Mouse (Mus musculus) MEL (cell line): ENCODE measurements around the gene Acaa1b. TPM values are rescaled to one million over a fixed set of nuclear protein-coding genes. Genes with fewer than 3 reads are reported as not detected.

Experiments used
- DNase-seq: peaks from one replicate; pipeline ENCODE4 v3.0.0; 2011; ENCODE audit warnings: low read depth, low spot score
- H3K27ac ChIP-seq: 2 replicates; pipeline ENCODE4 v1.5.1; 2012; ENCODE audit warnings: low read depth, mild to moderate bottlenecking, control low read depth, low read length, moderate library complexity; ENCODE audit not compliant: control insufficient read depth
- H3K27me3 ChIP-seq, 2 experiments: fragments of 150-350 bp in 1 of 2; sonication (generic) in 1 of 2; 2 replicates each; pipeline ENCODE4 v1.6.1; 2012; ENCODE audit warnings: low read length in 2 of 2, mild to moderate bottlenecking in 2 of 2, improper control_type of control experiment in 1 of 2, moderate library complexity in 1 of 2; ENCODE audit not compliant: insufficient read depth in 2 of 2, control insufficient read depth in 1 of 2
- H3K36me3 ChIP-seq, 2 experiments: 2 replicates each; pipeline ENCODE4 v1.6.1; 2012 to 2014; ENCODE audit warnings: low read length in 2 of 2, improper control_type of control experiment in 1 of 2, inconsistent platforms in 1 of 2, mild to moderate bottlenecking in 1 of 2; ENCODE audit not compliant: insufficient read depth in 2 of 2, control insufficient read depth in 1 of 2
- H3K4me1 ChIP-seq, 2 experiments: fragments of 150-350 bp in 1 of 2; sonication (generic) in 1 of 2; 2 replicates each; pipeline ENCODE4 v1.6.1; 2012; ENCODE audit warnings: low read length in 2 of 2, improper control_type of control experiment in 1 of 2, mild to moderate bottlenecking in 1 of 2; ENCODE audit not compliant: insufficient read depth in 2 of 2, control insufficient read depth in 1 of 2
- H3K4me3 ChIP-seq, 2 experiments: fragments of 150-350 bp in 1 of 2; sonication (generic) in 1 of 2; 2 replicates each; pipeline ENCODE4 v1.5.1; 2012; ENCODE audit warnings: low read depth in 2 of 2, low read length in 2 of 2, mild to moderate bottlenecking in 2 of 2, moderate library complexity in 2 of 2, control low read depth in 1 of 2, improper control_type of control experiment in 1 of 2; ENCODE audit not compliant: control insufficient read depth in 1 of 2, insufficient read depth in 1 of 2
- H3K79me2 ChIP-seq: 2 replicates; pipeline ENCODE4 v1.6.1; 2012; ENCODE audit warnings: mild to moderate bottlenecking, low read length, moderate library complexity; ENCODE audit not compliant: control insufficient read depth, poor library complexity, insufficient read depth
- H3K9ac ChIP-seq: 2 replicates; pipeline ENCODE4 v1.6.1; 2012; ENCODE audit warnings: low read depth, mild to moderate bottlenecking, control low read depth, low read length, moderate library complexity; ENCODE audit not compliant: control insufficient read depth, poor library complexity, severe bottlenecking
- H3K9me3 ChIP-seq: fragments of 150-350 bp; sonication (generic); replicated peaks from 2 replicates; pipeline ENCODE4 v1.6.1; 2012; ENCODE audit warnings: mild to moderate bottlenecking, low read length, improper control_type of control experiment, moderate library complexity; ENCODE audit not compliant: insufficient read depth
- BHLHE40 ChIP-seq: IDR thresholded peaks from 2 replicates; pipeline ENCODE4 v1.6.1; 2012; ENCODE audit warnings: low read depth, mild to moderate bottlenecking, inconsistent platforms, low read length, improper control_type of control experiment, borderline replicate concordance
- EP300 ChIP-seq, 2 experiments: IDR thresholded peaks; 2 replicates each; pipeline ENCODE4 v1.6.1; 2011; ENCODE audit warnings: improper control_type of control experiment in 2 of 2, low read length in 2 of 2, low read depth in 1 of 2, mild to moderate bottlenecking in 1 of 2
- GABPA ChIP-seq: IDR thresholded peaks from 2 replicates; pipeline ENCODE4 v1.6.1; 2012; ENCODE audit warnings: low read depth, mild to moderate bottlenecking, inconsistent platforms, low read length, improper control_type of control experiment, moderate library complexity
- JUND ChIP-seq: IDR thresholded peaks from 2 replicates; pipeline ENCODE4 v1.6.1; 2011; ENCODE audit warnings: low read depth, mild to moderate bottlenecking, improper control_type of control experiment, low read length
- KAT2A ChIP-seq: conservative IDR thresholded peaks from 2 replicates; pipeline ENCODE4 v1.6.1; 2012; ENCODE audit warnings: low read depth, low read length, improper control_type of control experiment, inconsistent platforms
- MAFK ChIP-seq: IDR thresholded peaks from 2 replicates; pipeline ENCODE4 v1.6.1; 2011; ENCODE audit warnings: low read depth, mild to moderate bottlenecking, low read length, improper control_type of control experiment, borderline replicate concordance
- MAX ChIP-seq: IDR thresholded peaks from 2 replicates; pipeline ENCODE4 v1.6.1; 2011; ENCODE audit warnings: low read length, improper control_type of control experiment
- MAZ ChIP-seq: IDR thresholded peaks from 2 replicates; pipeline ENCODE4 v1.6.1; 2012; ENCODE audit warnings: low read depth, mild to moderate bottlenecking, inconsistent platforms, low read length, improper control_type of control experiment
- MXI1 ChIP-seq: IDR thresholded peaks from 2 replicates; pipeline ENCODE4 v1.6.1; 2011; ENCODE audit warnings: mild to moderate bottlenecking, low read depth, low read length, improper control_type of control experiment
- MYB ChIP-seq: IDR thresholded peaks from 2 replicates; pipeline ENCODE4 v1.6.1; 2011; ENCODE audit warnings: mild to moderate bottlenecking, low read depth, low read length, improper control_type of control experiment
- NRF1 ChIP-seq: IDR thresholded peaks from 2 replicates; pipeline ENCODE4 v1.6.1; 2014; ENCODE audit warnings: low read depth, mild to moderate bottlenecking, inconsistent platforms, low read length, improper control_type of control experiment, moderate library complexity; ENCODE audit not compliant: poor library complexity, insufficient read depth, severe bottlenecking
- POLR2A ChIP-seq, 2 experiments: IDR thresholded peaks; 2 replicates each; pipeline ENCODE4 v1.6.1; 2011 to 2012; ENCODE audit warnings: low read length in 2 of 2, mild to moderate bottlenecking in 2 of 2, control low read depth in 1 of 2, improper control_type of control experiment in 1 of 2, low read depth in 1 of 2, moderate library complexity in 1 of 2; ENCODE audit not compliant: control insufficient read depth in 1 of 2, insufficient read depth in 1 of 2, poor library complexity in 1 of 2
- POLR2AphosphoS2 ChIP-seq: IDR thresholded peaks from 2 replicates; pipeline ENCODE4 v1.6.1; 2011; ENCODE audit warnings: low read length, improper control_type of control experiment
- POLR2AphosphoS5 ChIP-seq: IDR thresholded peaks from 2 replicates; pipeline ENCODE4 v1.6.1; 2012; ENCODE audit warnings: low read depth, borderline replicate concordance, mild to moderate bottlenecking, inconsistent platforms, low read length, moderate library complexity, mixed read lengths
- RAD21 ChIP-seq: IDR thresholded peaks from 2 replicates; pipeline ENCODE4 v1.6.1; 2011; ENCODE audit warnings: mild to moderate bottlenecking, low read depth, low read length, improper control_type of control experiment
- RCOR1 ChIP-seq: IDR thresholded peaks from 2 replicates; pipeline ENCODE4 v1.6.1; 2012; ENCODE audit warnings: low read depth, mild to moderate bottlenecking, inconsistent platforms, low read length, improper control_type of control experiment
- SMC3 ChIP-seq: IDR thresholded peaks from 2 replicates; pipeline ENCODE4 v1.6.1; 2011; ENCODE audit warnings: low read depth, low read length, improper control_type of control experiment
- TAL1 ChIP-seq: IDR thresholded peaks from 2 replicates; pipeline ENCODE4 v1.6.1; 2012; ENCODE audit warnings: mild to moderate bottlenecking, inconsistent platforms, low read length, moderate library complexity, mixed read lengths
- USF1 ChIP-seq: IDR thresholded peaks from 2 replicates; pipeline ENCODE4 v1.6.1; 2014; ENCODE audit warnings: low read depth, mild to moderate bottlenecking, inconsistent platforms, low read length, improper control_type of control experiment, moderate library complexity
- ZC3H11A ChIP-seq: IDR thresholded peaks from 2 replicates; pipeline ENCODE4 v1.6.1; 2012; ENCODE audit warnings: low read depth, mild to moderate bottlenecking, inconsistent platforms, low read length, improper control_type of control experiment
- ZKSCAN1 ChIP-seq: IDR thresholded peaks from 2 replicates; pipeline ENCODE4 v1.6.1; 2012; ENCODE audit warnings: low read depth, mild to moderate bottlenecking, inconsistent platforms, low read length, improper control_type of control experiment, moderate library complexity
- ZMIZ1 ChIP-seq: IDR thresholded peaks from 2 replicates; pipeline ENCODE4 v1.6.1; 2012; ENCODE audit warnings: low read depth, mild to moderate bottlenecking, inconsistent platforms, low read length, improper control_type of control experiment, moderate library complexity
- ZNF384 ChIP-seq: IDR thresholded peaks from 2 replicates; pipeline ENCODE4 v1.6.1; 2012; ENCODE audit warnings: low read depth, mild to moderate bottlenecking, inconsistent platforms, low read length, improper control_type of control experiment
- polyA plus RNA-seq, 2 experiments: library from polyadenylated mRNA; stranded (reverse) in 1 of 2; unstranded in 1 of 2; fragments of >175 nt in 1 of 2; fragments of >200 nt in 1 of 2; gene quantifications; 2 replicates each; pipeline versions ENCODE4 v1.2.1 to v1.2.4; 2012; ENCODE audit warnings: low replicate concordance in 2 of 2, low read depth in 1 of 2; ENCODE audit not compliant: insufficient read length in 2 of 2, insufficient read depth in 1 of 2, missing spikeins in 1 of 2
- total RNA-seq: library from RNA; depleted of rRNA; stranded (reverse); fragments of 300-350 nt; gene quantifications from 2 replicates; pipeline ENCODE4 v1.2.3, GENCODE M21; 2012

The Acaa1b gene
- total and polyA plus RNA-seq, 3 experiments: 1.3 to 1.9 TPM; not detected in 1

DNA sequence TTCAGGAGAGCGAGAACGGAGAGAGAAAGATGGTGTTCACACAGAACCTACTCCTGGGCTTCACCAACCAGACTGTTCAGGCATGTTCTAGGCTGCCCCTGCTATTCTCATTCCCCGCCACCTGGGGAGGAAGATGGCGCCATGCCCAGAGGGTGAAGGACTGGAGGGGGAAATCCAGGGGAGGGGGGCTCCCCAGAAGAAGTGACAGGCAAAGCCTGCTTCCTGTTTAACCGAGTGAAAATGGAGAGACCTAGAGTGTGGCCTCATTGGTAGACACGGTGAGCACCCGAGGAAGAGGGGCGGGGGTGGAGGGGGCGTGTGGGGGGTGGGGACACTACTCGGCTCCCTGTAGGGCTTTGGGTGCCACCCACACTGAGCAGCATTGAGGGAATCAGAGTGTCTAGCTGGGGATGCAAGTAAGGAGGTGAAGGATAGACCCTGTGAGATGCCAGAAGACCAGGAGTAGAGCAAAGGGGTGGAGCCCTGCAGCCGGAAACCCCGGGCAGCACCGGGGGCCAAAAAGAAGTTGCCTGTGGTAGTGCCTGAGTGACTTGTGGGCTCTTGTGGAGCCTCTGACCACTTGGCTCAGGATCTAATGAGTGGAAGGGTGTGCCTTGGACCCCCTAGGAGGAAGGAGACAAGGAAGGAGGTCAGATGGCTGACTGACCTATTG, 10.7 kb downstream of the Acaa1b start:
- H3K79me2 ChIP-seq: no peaks in the 10 kb centered on the region
- TF ChIP-seq ZMIZ1 (no peak), ZKSCAN1 (no peak), MYB (no peak), GABPA (no peak), RAD21 (no peak), NRF1 (no peak)
- TF ChIP-seq, all 39 proteins: peak for 0
- H3K9ac ChIP-seq: no peak overlapping the region
- no peaks in the 10 kb centered on the region for H3K9me3 ChIP-seq
- DNase-seq: no peak
- H3K27me3 ChIP-seq: no peaks in the 10 kb centered on the region
- H3K4me3 ChIP-seq: no peak overlapping the region
- H3K36me3 ChIP-seq: no peaks in the 10 kb centered on the region
- H3K27ac ChIP-seq: no peak overlapping the region
- no peaks in the 10 kb centered on the region for H3K4me1 ChIP-seq

DNA sequence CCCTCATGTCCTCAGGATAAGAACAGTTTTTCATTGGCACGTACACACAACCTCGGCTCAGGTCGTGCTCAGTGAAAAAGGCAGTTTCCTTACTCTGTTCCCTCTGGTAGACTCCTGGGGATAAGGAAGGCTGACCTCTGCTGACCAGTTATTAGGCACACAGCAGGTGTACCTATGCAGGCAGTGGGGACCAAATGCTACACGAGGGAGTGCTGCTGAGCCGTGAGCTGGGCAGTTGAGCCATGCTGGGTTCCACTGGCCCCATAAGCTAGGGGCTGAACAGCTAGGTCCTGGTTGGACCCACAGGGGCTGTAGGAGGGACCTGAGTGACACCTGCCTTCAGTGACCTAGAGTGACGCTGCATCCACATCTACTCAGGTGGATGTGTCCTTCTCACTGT, 11.3 kb downstream of the Acaa1b start:
- no peaks in the 10 kb centered on the region; a peak in 1 of 4 replicates for H3K27me3 ChIP-seq
- no peaks in the 10 kb centered on the region for H3K36me3 ChIP-seq
- no peak overlapping the region for H3K4me3 ChIP-seq
- H3K9me3 ChIP-seq: no peaks in the 10 kb centered on the region
- H3K4me1 ChIP-seq: no peaks in the 10 kb centered on the region
- H3K79me2 ChIP-seq: no peaks in the 10 kb centered on the region
- no peak for TF ChIP-seq TAL1
- TF ChIP-seq USF1: no peak
- TF ChIP-seq KAT2A: no peak
- TF ChIP-seq RCOR1: no peak
- TF ChIP-seq NRF1: no peak
- no peak for TF ChIP-seq GABPA
- TF ChIP-seq ZMIZ1: no peak
- no peak for TF ChIP-seq POLR2AphosphoS2
- TF ChIP-seq EP300 (IDR thresholded peaks at IDR 0.05; ENCODE audit: low read depth in 1 of 2, low read length in 2 of 2): no peak
- TF ChIP-seq JUND: no peak
- H3K27ac ChIP-seq: no peak overlapping the region
- no peak for DNase-seq
- H3K9ac ChIP-seq: no peak overlapping the region

DNA sequence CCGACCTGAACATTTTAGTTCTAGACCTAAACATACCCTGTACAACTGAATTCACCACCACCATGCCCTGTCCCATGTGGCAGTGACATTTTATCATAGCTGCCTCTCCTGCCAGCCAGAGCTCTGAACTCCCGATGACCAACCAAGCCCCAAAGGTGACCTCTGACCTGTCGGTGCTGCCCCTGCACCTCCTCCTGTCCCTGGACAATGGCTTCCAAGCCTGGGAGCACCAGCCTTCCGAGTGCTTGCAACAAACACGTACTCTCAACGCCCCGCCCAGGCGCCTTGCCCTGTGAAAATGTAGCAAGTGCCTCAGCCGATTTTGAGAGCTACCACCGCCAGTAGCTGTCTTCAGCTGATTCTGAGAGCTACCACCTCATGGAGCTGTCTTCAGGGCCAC, 11.8 kb downstream of the Acaa1b start:
- Histone ChIP-seq H3K4me1 (no peaks in the 10 kb centered on the region), H3K9me3 (no peaks in the 10 kb centered on the region), H3K4me3 (no peak overlapping the region), H3K9ac (no peak overlapping the region), H3K36me3 (no peaks in the 10 kb centered on the region), H3K27me3 (no peaks in the 10 kb centered on the region; a peak in 1 of 4 replicates), H3K79me2 (no peaks in the 10 kb centered on the region), H3K27ac (no peak overlapping the region)
- DNase-seq: no peak
- no peak for TF ChIP-seq KAT2A
- TF ChIP-seq RCOR1: no peak
- no peak for TF ChIP-seq MAZ
- TF ChIP-seq MXI1: no peak
- no peak for TF ChIP-seq MAX
- TF ChIP-seq ZC3H11A: no peak
- TF ChIP-seq MAFK: no peak
- no peak for TF ChIP-seq ZKSCAN1
- no peak for TF ChIP-seq ZNF384
- no peak for TF ChIP-seq SMC3
- TF ChIP-seq BHLHE40: no peak
- no peak for TF ChIP-seq ZMIZ1
- no peak for TF ChIP-seq USF1
- no peak for TF ChIP-seq MYB
- TF ChIP-seq POLR2A (IDR thresholded peaks at IDR 0.05; ENCODE audit: control insufficient read depth in 1 of 2, insufficient read depth in 1 of 2, low read depth in 1 of 2, low read length in 2 of 2, poor library complexity in 1 of 2): no peak
- no peak for TF ChIP-seq TAL1
- no peak for TF ChIP-seq POLR2AphosphoS5
- TF ChIP-seq, all 39 proteins: peak for 0
